Mouse (Mus musculus): ENCODE measurements around the gene Arhgap15. TPM values are rescaled to one million over a fixed set of nuclear protein-coding genes. Genes with fewer than 3 reads are reported as not detected.
A peak's percentile ranks its signal among the peaks of the same experiment; 100 is the strongest.

Arhgap15 gene
- polyA plus RNA-seq, 1 experiment from 2014 or later = 0.87 TPM

DNA sequence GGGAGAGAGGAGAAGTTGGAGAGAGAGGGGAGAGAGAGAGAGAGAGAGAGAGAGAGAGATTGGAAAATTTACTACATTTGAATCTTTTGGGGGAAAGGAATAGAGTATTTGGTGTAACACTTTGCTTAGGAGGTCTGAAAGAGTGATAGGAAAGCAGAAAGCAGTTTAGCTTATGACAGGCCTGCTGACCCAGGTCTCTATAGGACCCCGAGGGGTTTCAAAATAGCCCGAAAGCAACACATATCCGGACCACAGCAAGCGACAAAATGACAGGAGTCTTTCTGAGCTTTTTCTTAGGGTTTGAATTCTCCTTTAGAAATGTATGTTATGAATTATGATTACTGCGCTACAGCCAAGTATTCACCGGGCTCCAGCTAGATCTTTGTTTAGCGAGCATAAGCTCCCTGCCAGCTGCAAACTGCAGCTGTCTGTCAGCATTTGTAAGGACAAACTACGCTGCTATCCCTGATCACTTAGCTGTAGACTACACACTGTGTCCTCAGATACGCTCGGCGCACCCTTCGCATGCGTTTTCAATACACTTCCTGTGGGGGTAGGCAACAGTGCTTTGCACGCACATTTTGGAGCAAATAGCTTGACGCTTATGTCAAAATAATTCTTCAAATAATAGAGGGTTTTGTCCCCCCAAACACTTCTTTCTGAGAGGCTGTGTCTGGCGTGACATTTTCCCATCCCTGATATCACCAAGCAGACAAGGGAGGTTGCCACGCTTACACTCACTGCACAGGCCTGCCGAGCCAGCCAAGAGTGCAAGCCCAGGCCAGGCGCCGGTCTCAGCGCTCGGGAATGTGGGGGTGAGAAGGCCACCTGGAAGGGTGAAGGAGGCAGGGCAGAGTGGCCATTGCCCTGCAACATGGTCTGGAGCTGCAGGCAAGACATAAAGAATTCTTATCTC is 355.9 kb downstream of the Arhgap15 start:
- H3K9me3 ChIP-seq = no peaks in the 10 kb centered on the region
- peak overlapping the region; percentile 11 for H3K4me2 ChIP-seq (replicated peaks)
- H3K9ac ChIP-seq (replicated peaks) = no peak overlapping the region
- no peaks in the 10 kb centered on the region for H3K27me3 ChIP-seq
- peak overlapping the region; percentile 60 for H3K27ac ChIP-seq (replicated peaks)
- no peak overlapping the region for H3K4me3 ChIP-seq
- peak; percentile 89 for ATAC-seq (replicated peaks)
- 42% methylated on average over 22 of the region's 22 CpGs for WGBS
- H3K36me3 ChIP-seq = no peaks in the 10 kb centered on the region
- peaks cover 10% of the 10 kb centered on the region for H3K4me1 ChIP-seq

- H3K4me3 ChIP-seq = no peak overlapping the region
- 69% methylated on average over 8 of the region's 8 CpGs for WGBS
- H3K4me1 ChIP-seq = peaks cover 10% of the 10 kb centered on the region
- H3K4me2 ChIP-seq (replicated peaks) = peak overlapping the region; percentile 11; the same call in 1 of the 2 replicates
- no peak overlapping the region for H3K9ac ChIP-seq (replicated peaks)
- no peak for ATAC-seq (replicated peaks)
- peak overlapping the region; percentile 60 for H3K27ac ChIP-seq (replicated peaks)
- H3K36me3 ChIP-seq = no peaks in the 10 kb centered on the region
- no peaks in the 10 kb centered on the region for H3K27me3 ChIP-seq
- H3K9me3 ChIP-seq = no peaks in the 10 kb centered on the region
Observed at GRCm38 (mm10) chr2:44105198-44105555, 356.6 kb downstream of the Arhgap15 start.

DNA sequence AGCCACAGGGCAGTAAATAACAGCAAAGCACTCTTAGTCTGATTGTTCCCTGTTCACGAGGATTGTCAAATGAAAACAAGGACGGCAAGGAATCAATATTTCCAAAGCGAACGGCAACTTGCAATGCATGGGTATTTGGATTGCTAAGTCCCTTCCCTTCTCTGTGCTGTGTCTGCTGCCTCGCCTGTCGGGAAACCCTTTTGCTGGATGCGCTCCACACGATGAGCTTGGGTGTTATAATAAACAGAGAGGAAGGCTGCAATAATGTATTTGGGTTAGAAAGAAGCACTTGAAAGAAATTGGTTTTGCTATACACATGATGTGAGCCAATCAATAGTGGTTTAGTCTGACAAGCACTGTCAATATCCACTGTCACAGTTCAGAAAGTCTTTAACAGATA is 357.7 kb downstream of the Arhgap15 start:
- H3K27ac ChIP-seq (replicated peaks) = no peak overlapping the region
- H3K9me3 ChIP-seq = no peaks in the 10 kb centered on the region
- no peak overlapping the region for H3K9ac ChIP-seq (replicated peaks)
- H3K4me2 ChIP-seq (replicated peaks) = no peak overlapping the region
- peaks cover 10% of the 10 kb centered on the region for H3K4me1 ChIP-seq
- no peaks in the 10 kb centered on the region for H3K27me3 ChIP-seq
- no peak overlapping the region for H3K4me3 ChIP-seq
- ATAC-seq (replicated peaks) = no peak
- no peaks in the 10 kb centered on the region for H3K36me3 ChIP-seq
- 67% methylated on average over 8 of the region's 8 CpGs for WGBS

- Histone ChIP-seq H3K27me3 (no peaks in the 10 kb centered on the region), H3K4me1 (no peaks in the 10 kb centered on the region), H3K4me2 (replicated peaks) (no peak overlapping the region), H3K36me3 (no peaks in the 10 kb centered on the region), H3K9me3 (no peaks in the 10 kb centered on the region), H3K27ac (replicated peaks) (no peak overlapping the region), H3K9ac (replicated peaks) (no peak overlapping the region), H3K4me3 (no peak overlapping the region)
- no peak for ATAC-seq (replicated peaks)
- WGBS = 93% methylated on average over 3 of the region's 3 CpGs
Observed at GRCm38 (mm10) chr2:44111276-44111675, 362.7 kb downstream of the Arhgap15 start.

- H3K9me3 ChIP-seq = no peaks in the 10 kb centered on the region
- no peaks in the 10 kb centered on the region for H3K4me1 ChIP-seq
- no peak overlapping the region for H3K9ac ChIP-seq (replicated peaks)
- no peaks in the 10 kb centered on the region for H3K36me3 ChIP-seq
- H3K27me3 ChIP-seq = no peaks in the 10 kb centered on the region
- H3K4me3 ChIP-seq = no peak overlapping the region
- no peak overlapping the region for H3K4me2 ChIP-seq (replicated peaks)
- no peak overlapping the region for H3K27ac ChIP-seq (replicated peaks)
- ATAC-seq (replicated peaks) = no peak
- WGBS = 81% methylated on average over 9 of the region's 9 CpGs
Observed at GRCm38 (mm10) chr2:44112990-44113798, 364.6 kb downstream of the Arhgap15 start.

DNA sequence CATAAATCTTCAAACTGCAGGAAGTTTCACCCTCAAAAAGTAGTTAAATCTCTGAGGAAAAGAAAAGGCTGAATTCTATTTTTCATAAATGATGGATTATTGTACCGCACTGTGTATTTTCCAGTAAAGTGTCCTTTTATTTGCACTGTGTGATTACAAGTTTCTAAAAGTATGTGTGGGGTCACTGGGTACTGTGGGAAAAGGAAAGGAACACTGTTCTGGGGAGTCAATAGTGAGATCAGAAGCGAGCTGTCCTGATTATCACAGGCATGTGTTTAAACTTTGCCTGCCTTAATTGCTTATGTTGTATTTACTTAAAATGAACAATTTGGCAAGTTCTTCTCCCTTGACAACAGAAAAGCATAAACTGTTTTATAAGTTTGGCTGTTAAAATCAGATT is 365.7 kb downstream of the Arhgap15 start:
- no peaks in the 10 kb centered on the region for H3K27me3 ChIP-seq

GRCm38 (mm10) chr2:44121162-44121561 is 372.5 kb downstream of the Arhgap15 start:
- no peak overlapping the region for H3K4me3 ChIP-seq
- no peak for ATAC-seq (replicated peaks)
- no peaks in the 10 kb centered on the region for H3K9me3 ChIP-seq
- no peaks in the 10 kb centered on the region for H3K27me3 ChIP-seq
- WGBS = 84% methylated on average over 5 of the region's 5 CpGs
- no peak overlapping the region for H3K27ac ChIP-seq (replicated peaks)
- no peaks in the 10 kb centered on the region for H3K4me1 ChIP-seq
- no peak overlapping the region for H3K9ac ChIP-seq (replicated peaks)
- no peak overlapping the region for H3K4me2 ChIP-seq (replicated peaks)
- no peaks in the 10 kb centered on the region for H3K36me3 ChIP-seq

More for the DNA sequence above, 365.7 kb downstream of the Arhgap15 start:
- H3K9me3 ChIP-seq = no peaks in the 10 kb centered on the region
- no peak overlapping the region for H3K4me3 ChIP-seq
- 55% methylated on average over 2 of the region's 2 CpGs for WGBS
- no peak overlapping the region for H3K4me2 ChIP-seq (replicated peaks)
- H3K9ac ChIP-seq (replicated peaks) = no peak overlapping the region
- no peak for ATAC-seq (replicated peaks)
- H3K36me3 ChIP-seq = no peaks in the 10 kb centered on the region
- H3K4me1 ChIP-seq = no peaks in the 10 kb centered on the region
- no peak overlapping the region for H3K27ac ChIP-seq (replicated peaks)

GRCm38 (mm10) chr2:44123246-44123645 is 374.6 kb downstream of the Arhgap15 start:
- Histone ChIP-seq H3K9ac (replicated peaks) (no peak overlapping the region), H3K36me3 (no peaks in the 10 kb centered on the region), H3K27ac (replicated peaks) (no peak overlapping the region), H3K4me3 (no peak overlapping the region), H3K4me1 (no peaks in the 10 kb centered on the region), H3K9me3 (no peaks in the 10 kb centered on the region), H3K4me2 (replicated peaks) (no peak overlapping the region), H3K27me3 (no peaks in the 10 kb centered on the region)
- ATAC-seq (replicated peaks) = no peak
- 83% methylated on average over 2 of the region's 2 CpGs for WGBS

DNA sequence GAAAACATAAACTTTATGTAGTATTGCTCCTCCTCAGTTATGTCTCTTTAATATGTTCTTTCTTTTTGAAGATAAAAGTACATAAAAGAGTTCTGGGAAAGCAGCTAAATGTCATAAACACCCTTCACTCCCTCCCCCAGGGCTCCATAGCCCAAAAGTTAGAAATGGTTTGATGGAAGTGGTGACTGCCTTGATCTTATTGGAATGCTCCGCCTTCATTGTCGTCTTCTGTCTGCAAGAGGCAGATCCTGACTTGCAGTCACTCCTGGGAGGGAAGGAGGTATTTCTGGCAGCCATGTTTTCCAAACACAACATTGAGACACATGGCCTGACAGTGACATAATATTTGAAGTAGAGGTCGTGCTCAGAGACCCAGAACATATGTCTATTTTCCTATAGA is 375.5 kb downstream of the Arhgap15 start:
- Histone ChIP-seq H3K27ac (replicated peaks) (no peak overlapping the region), H3K4me3 (no peak overlapping the region), H3K27me3 (no peaks in the 10 kb centered on the region), H3K9ac (replicated peaks) (no peak overlapping the region), H3K4me2 (replicated peaks) (no peak overlapping the region), H3K9me3 (no peaks in the 10 kb centered on the region), H3K36me3 (no peaks in the 10 kb centered on the region), H3K4me1 (no peaks in the 10 kb centered on the region)
- WGBS = 73% methylated on average over 3 of the region's 3 CpGs
- ATAC-seq (replicated peaks) = no peak

- H3K27ac ChIP-seq (replicated peaks) = no peak overlapping the region
- 90% methylated on average over 3 of the region's 3 CpGs for WGBS
Observed at GRCm38 (mm10) chr2:44124683-44125082, 376.1 kb downstream of the Arhgap15 start.

DNA sequence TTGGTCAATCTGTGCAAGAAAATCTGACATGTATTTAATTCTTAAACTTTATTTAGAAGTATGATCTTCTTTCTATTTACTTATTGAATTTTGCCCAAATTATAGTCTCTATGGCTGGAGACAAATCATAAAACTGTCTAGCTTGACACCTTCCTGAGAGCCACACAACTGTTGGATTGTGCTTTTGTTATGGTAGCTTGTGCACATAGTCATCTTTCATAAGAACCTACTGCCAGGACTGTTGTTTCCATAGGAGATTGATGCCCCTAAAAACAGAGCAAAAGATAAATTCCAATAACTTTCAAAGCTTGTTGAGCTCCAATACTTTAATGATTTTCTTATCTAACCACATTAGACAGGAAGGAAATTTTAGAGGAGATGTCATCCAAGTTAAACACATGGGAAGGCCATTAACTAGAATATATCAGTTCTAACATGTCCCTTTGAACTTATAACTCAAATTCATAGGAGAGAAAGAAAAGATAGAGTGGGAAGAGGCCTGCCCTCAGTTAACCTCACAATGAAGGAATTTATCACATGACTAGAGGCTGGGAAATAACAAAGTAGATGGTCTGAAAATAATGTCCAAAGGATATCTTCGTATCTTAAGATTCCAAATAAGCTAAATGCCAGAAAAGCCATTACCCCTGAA is 377.5 kb downstream of the Arhgap15 start:
- H3K36me3 ChIP-seq = no peaks in the 10 kb centered on the region
- ATAC-seq (replicated peaks) = no peak
- no peaks in the 10 kb centered on the region for H3K9me3 ChIP-seq
- H3K4me2 ChIP-seq (replicated peaks) = no peak overlapping the region
- H3K4me3 ChIP-seq = no peak overlapping the region
- H3K9ac ChIP-seq (replicated peaks) = no peak overlapping the region
- H3K4me1 ChIP-seq = no peaks in the 10 kb centered on the region
- no peaks in the 10 kb centered on the region for H3K27me3 ChIP-seq
- no peak overlapping the region for H3K27ac ChIP-seq (replicated peaks)
- WGBS = 79% methylated on average over 1 of the region's 1 CpGs

More at GRCm38 (mm10) chr2:44124683-44125082, 376.1 kb downstream of the Arhgap15 start:
- Histone ChIP-seq H3K36me3 (no peaks in the 10 kb centered on the region), H3K27me3 (no peaks in the 10 kb centered on the region), H3K4me1 (no peaks in the 10 kb centered on the region), H3K4me3 (no peak overlapping the region), H3K9me3 (no peaks in the 10 kb centered on the region), H3K4me2 (replicated peaks) (no peak overlapping the region), H3K9ac (replicated peaks) (no peak overlapping the region)
- ATAC-seq (replicated peaks) = no peak

DNA sequence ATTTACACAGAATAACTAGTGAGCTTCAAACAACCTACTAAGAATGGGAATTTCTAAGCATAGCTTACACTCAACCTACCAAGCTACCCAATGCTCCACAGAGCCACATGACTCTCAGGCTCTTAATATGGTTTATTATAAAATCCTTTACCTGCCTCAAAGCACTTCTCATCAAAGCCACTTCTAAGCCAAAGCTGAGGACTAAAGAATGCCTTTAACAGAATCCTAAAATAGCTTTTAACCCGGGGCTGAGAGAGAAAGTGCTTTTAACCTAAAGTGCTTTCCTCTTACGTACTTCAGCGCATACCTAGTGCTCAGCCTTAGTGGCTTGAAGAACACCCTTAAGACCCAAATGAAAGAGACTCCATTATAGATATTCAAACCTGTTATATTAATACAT is 380.9 kb downstream of the Arhgap15 start:
- Histone ChIP-seq H3K27me3 (no peaks in the 10 kb centered on the region), H3K4me2 (replicated peaks) (no peak overlapping the region), H3K36me3 (no peaks in the 10 kb centered on the region), H3K4me3 (no peak overlapping the region), H3K9ac (replicated peaks) (no peak overlapping the region), H3K9me3 (no peaks in the 10 kb centered on the region), H3K4me1 (no peaks in the 10 kb centered on the region), H3K27ac (replicated peaks) (no peak overlapping the region)
- ATAC-seq (replicated peaks) = no peak
- 86% methylated on average over 3 of the region's 3 CpGs for WGBS

Data from forebrain, embryonic 15.5 days (tissue).